Mouse (Mus musculus) thymus, adult 18-20 months (tissue): ENCODE measurements around the gene 1600014C23Rik.

Experiments used
- DNase-seq, 2 experiments: peaks; one replicate each; pipeline ENCODE4 v3.0.0; 2022; ENCODE audit warnings: mixed read lengths in 2 of 2

The 1600014C23Rik gene

GRCm38 (mm10) chr17:45733735-45734301 lies at the start of gene 1600014C23Rik:
Gene 1600014C23Rik, minus strand, starts transcription at chr17:45733844.
- no peak for DNase-seq

GRCm38 (mm10) chr17:45778446-45778845 lies 44.8 kb upstream of the 1600014C23Rik start:
- DNase-seq = no peak

- peak; percentile 42 to 58 for DNase-seq
Observed at GRCm38 (mm10) chr17:45777431-45777830, 43.8 kb upstream of the 1600014C23Rik start.

GRCm38 (mm10) chr17:45776185-45776584 lies 42.5 kb upstream of the 1600014C23Rik start:
- DNase-seq = no peak

- DNase-seq = no peak
Observed at GRCm38 (mm10) chr17:45775468-45775867, 41.8 kb upstream of the 1600014C23Rik start.

GRCm38 (mm10) chr17:45772566-45772965 lies 38.9 kb upstream of the 1600014C23Rik start:
- no peak for DNase-seq

- no peak for DNase-seq
Observed at GRCm38 (mm10) chr17:45772096-45772495, 38.5 kb upstream of the 1600014C23Rik start.

GRCm38 (mm10) chr17:45770441-45770840 lies 36.8 kb upstream of the 1600014C23Rik start:
- no peak for DNase-seq

GRCm38 (mm10) chr17:45769821-45770220 lies 36.2 kb upstream of the 1600014C23Rik start:
- no peak for DNase-seq

GRCm38 (mm10) chr17:45767536-45768146 lies 34.0 kb upstream of the 1600014C23Rik start:
- DNase-seq = no peak

GRCm38 (mm10) chr17:45766735-45767535 lies 33.3 kb upstream of the 1600014C23Rik start:
- DNase-seq = peak; percentile 7 to 25

GRCm38 (mm10) chr17:45765914-45766313 lies 32.3 kb upstream of the 1600014C23Rik start:
- no peak for DNase-seq

- DNase-seq = no peak
Observed at GRCm38 (mm10) chr17:45763188-45763587, 29.5 kb upstream of the 1600014C23Rik start.

- no peak for DNase-seq
Observed at GRCm38 (mm10) chr17:45761902-45762301, 28.3 kb upstream of the 1600014C23Rik start.

GRCm38 (mm10) chr17:45760965-45761645 lies 27.5 kb upstream of the 1600014C23Rik start:
- DNase-seq = no peak

- DNase-seq = no peak
Observed at GRCm38 (mm10) chr17:45759751-45760150, 26.1 kb upstream of the 1600014C23Rik start.

GRCm38 (mm10) chr17:45758808-45759207 lies 25.2 kb upstream of the 1600014C23Rik start:
- DNase-seq = no peak

GRCm38 (mm10) chr17:45757932-45758331 lies 24.3 kb upstream of the 1600014C23Rik start:
- DNase-seq = no peak

- DNase-seq = no peak
Observed at GRCm38 (mm10) chr17:45756831-45757230, 23.2 kb upstream of the 1600014C23Rik start.

GRCm38 (mm10) chr17:45756391-45756790 lies 22.7 kb upstream of the 1600014C23Rik start:
- DNase-seq = no peak

GRCm38 (mm10) chr17:45754186-45754862 lies 20.7 kb upstream of the 1600014C23Rik start:
- DNase-seq = no peak

GRCm38 (mm10) chr17:45752678-45753077 lies 19.0 kb upstream of the 1600014C23Rik start:
- no peak for DNase-seq

- no peak for DNase-seq
Observed at GRCm38 (mm10) chr17:45752053-45752452, 18.4 kb upstream of the 1600014C23Rik start.
